Mouse (Mus musculus) kidney, adult 18-20 months (tissue): ENCODE data around the gene Hesx1.
"Not testable (repeated sequence)": the region's sequence is repeated elsewhere in the genome, so short reads cannot be mapped to it uniquely, and the experiment has no call there.

Experiments
- DNase-seq: peaks from one replicate; pipeline ENCODE4 v3.0.0; 2021

Hesx1 gene

GRCm38 (mm10) chr14:26994211-26994741 lies at the start of gene Hesx1:
TSS of gene Hesx1 (plus strand) at chr14:26994416.
- peak; percentile 40 for DNase-seq

- not testable (repeated sequence) for DNase-seq
Observed at GRCm38 (mm10) chr14:26956139-26956538, 38.1 kb upstream of the Hesx1 start.

- no peak for DNase-seq
Observed at GRCm38 (mm10) chr14:26960518-26960917, 33.7 kb upstream of the Hesx1 start.

GRCm38 (mm10) chr14:26969164-26969563 lies 25.1 kb upstream of the Hesx1 start:
- DNase-seq: no peak

- peak; percentile 66 for DNase-seq
Observed at GRCm38 (mm10) chr14:26969856-26970407, 24.3 kb upstream of the Hesx1 start.

DNA sequence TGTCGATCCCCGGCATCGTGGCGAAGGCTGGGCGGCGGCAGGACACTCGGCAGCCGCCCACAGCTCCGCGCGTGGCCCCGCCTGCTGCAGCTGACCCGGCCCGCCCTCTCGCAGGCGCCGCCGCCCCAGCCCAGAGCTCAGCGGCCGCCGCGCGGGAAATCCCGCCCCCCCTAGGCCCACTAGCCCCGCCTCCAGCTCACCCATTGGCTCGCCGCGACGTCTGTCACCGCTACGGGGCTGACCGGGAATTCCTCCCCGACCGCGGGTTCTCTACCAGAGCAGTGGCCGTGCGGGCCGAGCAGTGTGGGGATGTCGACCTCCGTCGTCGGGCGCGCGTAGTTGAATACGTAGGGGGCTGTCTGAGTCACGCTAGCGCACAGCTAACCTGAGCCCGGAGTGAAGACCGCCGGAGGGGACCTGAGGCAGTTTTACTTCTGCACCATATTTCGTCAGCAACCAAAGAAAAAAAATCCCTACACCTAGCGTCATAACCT lies 23.7 kb upstream of the Hesx1 start:
- peak; percentile 98 for DNase-seq

- DNase-seq: no peak
Observed at GRCm38 (mm10) chr14:26971106-26971789, 23.0 kb upstream of the Hesx1 start, which contains the start of gene Appl1. TSS of gene Appl1 (minus strand) at chr14:26971232.

DNA sequence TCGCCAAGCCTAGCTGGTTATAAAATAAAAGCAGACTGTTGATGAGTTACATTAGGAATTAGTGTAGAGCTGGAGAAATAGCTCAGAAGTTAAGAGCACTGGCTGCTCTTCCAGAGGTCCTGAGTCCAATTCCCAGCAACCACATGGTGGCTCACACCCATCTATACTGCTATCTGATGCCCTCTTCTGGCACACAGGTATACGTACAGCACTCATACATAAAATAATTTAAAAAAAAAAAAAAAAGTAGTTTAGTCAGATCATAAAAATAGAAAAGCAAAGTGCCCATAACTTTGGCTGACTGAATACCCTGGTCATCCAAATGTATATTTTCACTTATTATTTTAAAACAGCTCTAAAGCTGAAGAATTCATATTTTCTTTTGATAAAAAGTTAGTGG lies 21.1 kb upstream of the Hesx1 start:
- no peak for DNase-seq

DNA sequence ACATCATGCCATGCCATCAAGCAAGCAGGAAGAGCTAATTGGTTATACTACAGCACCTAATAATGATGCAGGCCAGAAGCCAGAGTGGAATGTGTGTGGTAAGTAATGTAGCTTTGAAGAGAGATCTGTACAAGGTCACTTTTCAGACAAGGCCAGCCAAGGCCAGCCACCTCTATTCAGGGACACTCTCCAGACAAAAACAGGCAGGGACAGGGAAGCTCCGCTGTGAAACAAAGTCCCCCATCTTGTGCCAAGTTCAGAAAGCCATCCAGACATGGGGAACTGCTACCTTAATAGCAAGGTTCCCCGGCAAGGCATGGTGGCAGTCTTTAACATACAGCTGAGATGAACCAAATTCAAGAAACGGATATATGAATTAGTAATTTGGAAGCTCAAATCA lies 18.7 kb upstream of the Hesx1 start:
- DNase-seq: no peak

- no peak for DNase-seq
Observed at GRCm38 (mm10) chr14:26976212-26976611, 18.0 kb upstream of the Hesx1 start.

DNA sequence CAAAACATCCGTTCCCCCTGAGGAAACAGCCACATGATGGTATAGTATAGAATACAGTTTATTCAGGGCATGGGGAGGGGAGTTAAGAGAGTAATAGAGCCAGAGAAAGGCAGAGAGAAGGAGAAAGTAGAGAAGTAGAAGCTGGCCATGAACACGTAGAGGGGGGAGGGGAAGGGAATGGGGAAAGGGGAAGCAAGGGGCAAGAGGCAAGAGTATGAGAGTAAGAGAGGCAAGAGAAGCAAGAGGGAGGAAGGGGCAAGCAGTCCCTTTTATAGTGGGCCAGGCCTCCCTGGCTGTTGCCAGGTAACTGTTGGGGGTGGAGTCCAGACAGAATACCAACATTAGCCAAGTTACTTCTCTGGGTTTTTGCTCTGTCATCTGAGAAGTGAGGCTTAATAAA lies 16.7 kb upstream of the Hesx1 start:
- no peak for DNase-seq

GRCm38 (mm10) chr14:26979808-26980207 lies 14.4 kb upstream of the Hesx1 start:
- DNase-seq: no peak

- DNase-seq: no peak
Observed at GRCm38 (mm10) chr14:26981021-26981420, 13.2 kb upstream of the Hesx1 start.

DNA sequence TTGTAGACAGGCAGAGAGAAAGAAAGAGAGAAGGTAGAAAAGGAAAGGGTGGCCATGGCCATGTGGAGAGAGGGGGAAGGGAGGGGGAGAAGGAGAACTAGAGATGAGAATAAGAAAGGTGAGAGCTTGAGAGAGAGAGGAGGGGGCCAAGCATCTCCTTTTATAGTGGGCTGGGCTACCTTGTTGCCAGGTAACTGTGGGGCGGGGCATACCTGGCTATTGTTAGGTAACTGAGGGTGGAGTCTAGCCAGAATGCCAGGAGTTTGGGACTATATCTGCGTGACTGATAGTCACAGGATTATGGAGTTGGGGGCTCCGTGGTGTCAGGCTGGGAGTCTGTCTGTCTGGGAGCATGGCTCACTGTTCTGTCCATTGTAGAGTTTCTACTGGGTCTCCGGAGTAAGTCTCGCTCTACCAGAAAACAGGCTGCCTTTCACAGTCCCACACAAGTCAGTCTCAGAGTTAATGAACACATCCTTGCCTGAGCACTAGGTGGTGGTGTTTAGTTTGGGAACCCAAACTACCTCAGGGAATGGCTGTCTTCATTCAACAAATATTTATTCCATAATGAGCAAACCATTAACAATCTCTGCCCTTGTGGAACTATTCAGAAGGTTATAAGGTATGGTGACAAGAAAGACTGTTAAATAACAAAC lies 12.6 kb upstream of the Hesx1 start:
- DNase-seq: peak; percentile 16

- no peak for DNase-seq
Observed at GRCm38 (mm10) chr14:26982150-26982530, 12.1 kb upstream of the Hesx1 start.

- no peak for DNase-seq
Observed at GRCm38 (mm10) chr14:26988694-26989093, 5.5 kb upstream of the Hesx1 start.

DNA sequence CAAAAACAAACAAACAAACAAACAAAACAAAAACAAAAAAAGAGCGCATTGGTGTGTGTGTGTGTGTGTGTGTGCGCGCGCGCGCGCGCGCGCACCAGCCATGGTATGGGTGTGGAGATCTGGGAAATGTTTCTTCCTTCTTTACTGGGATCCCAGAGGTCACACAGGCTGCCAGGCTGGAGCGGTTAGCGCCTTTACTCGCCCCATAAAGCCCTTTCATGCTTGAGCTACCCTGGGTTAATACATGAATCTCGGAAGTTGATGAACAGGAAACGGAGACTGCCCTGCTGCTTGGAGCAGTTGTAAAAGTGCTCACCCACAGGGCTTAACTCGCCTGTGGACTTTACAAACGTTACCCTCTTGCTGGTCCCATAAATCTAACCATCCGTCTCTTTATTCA lies 2.6 kb upstream of the Hesx1 start:
- no peak for DNase-seq

- DNase-seq: no peak
Observed at GRCm38 (mm10) chr14:26993427-26993826, 789 bp upstream of the Hesx1 start.

GRCm38 (mm10) chr14:26996257-26996656 lies 2.0 kb downstream of the Hesx1 start:
- DNase-seq: no peak

GRCm38 (mm10) chr14:27000386-27000785 lies 6.2 kb downstream of the Hesx1 start:
- peak; percentile 27 for DNase-seq

- DNase-seq: no peak
Observed at GRCm38 (mm10) chr14:27004906-27005305, 10.7 kb downstream of the Hesx1 start.

GRCm38 (mm10) chr14:27005937-27006336 lies 11.7 kb downstream of the Hesx1 start:
- DNase-seq: no peak

DNA sequence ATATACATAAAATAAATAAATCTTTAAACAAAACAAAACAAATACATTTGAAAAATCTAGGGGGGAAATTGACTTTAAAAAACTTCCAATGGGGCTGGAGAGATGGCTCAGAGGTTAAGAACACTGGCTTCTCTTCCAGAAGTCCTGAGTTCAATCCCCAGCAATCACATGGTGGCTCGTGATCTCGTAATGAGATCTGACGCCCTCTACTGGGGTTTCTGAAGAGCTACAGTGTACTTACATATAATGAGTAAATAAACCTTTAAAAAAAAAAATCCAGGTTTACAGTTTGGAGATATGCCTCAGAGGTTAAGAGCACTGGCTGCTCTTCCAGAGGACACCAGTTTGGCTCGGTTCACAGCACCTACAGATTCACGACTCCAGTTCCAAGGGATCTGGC lies 17.3 kb downstream of the Hesx1 start:
- DNase-seq: no peak

DNA sequence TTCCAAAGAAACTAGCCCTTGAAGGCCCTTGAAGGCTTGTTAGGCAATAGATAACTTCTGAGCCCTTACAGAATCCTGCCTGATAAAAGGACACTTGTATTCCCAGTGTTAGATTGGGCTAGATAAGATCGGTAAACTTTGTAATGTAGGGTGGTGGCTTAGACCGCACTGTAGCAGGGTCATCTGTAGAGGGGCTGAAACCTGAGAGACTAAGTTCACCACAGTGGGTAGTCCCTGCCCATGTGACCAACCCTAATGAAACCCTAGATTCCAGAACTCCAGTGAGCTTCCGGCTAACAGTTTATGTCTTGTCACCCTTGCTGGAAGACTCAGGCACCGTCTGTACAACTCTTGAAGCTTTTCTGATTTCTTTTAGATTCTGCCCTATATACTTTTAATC lies 19.4 kb downstream of the Hesx1 start:
- DNase-seq: no peak
